Mouse (Mus musculus): Measurements from ENCODE around the gene Zbp1. TPM values are rescaled to one million over a fixed set of nuclear protein-coding genes. Genes with fewer than 3 reads are reported as not detected.

Zbp1 gene
- total RNA-seq, 2 experiments from 2014 or later: not detected

- intact Hi-C loops (cut with DNase I): loop anchor here (10.0 kb wide), 1 partner anchor 121 kb away; no protein-coding TSS in a partner anchor
- no peak for DNase-seq (ENCODE audit: low spot score in 2 of 2)
These were observed 4.8 kb upstream of the Zbp1 start for GRCm38 (mm10) chr2:173223496-173223895.

- intact Hi-C loops (cut with DNase I): loop anchor here (10.0 kb wide), 1 partner anchor 124 kb away; no protein-coding TSS in a partner anchor
- peak in 1 of 2 experiments; percentile 1 for DNase-seq (ENCODE audit: low spot score in 2 of 2)
These were observed 2.0 kb upstream of the Zbp1 start for GRCm38 (mm10) chr2:173220754-173221153.

GRCm38 (mm10) chr2:173219256-173219954 lies 682 bp upstream of the Zbp1 start:
- peak in 1 of 2 experiments; percentile 27 for DNase-seq (ENCODE audit: low spot score in 2 of 2)
- intact Hi-C loops (cut with DNase I): no loop called here

- intact Hi-C loops (cut with DNase I): no loop called here
- no peak for DNase-seq (ENCODE audit: low spot score in 2 of 2)
These were observed 912 bp downstream of the Zbp1 start for GRCm38 (mm10) chr2:173217763-173218258.

- DNase-seq (ENCODE audit: low spot score in 2 of 2): no peak
- intact Hi-C loops (cut with DNase I): no loop called here
These were observed 1.5 kb downstream of the Zbp1 start for GRCm38 (mm10) chr2:173217246-173217645.

GRCm38 (mm10) chr2:173216840-173217239 lies 1.9 kb downstream of the Zbp1 start:
- intact Hi-C loops (cut with DNase I): no loop called here
- no peak for DNase-seq (ENCODE audit: low spot score in 2 of 2)

GRCm38 (mm10) chr2:173212227-173212626 lies 6.5 kb downstream of the Zbp1 start:
- DNase-seq (ENCODE audit: low spot score in 2 of 2): no peak
- intact Hi-C loops (cut with DNase I): no loop called here

- DNase-seq (ENCODE audit: low spot score in 2 of 2): no peak
- intact Hi-C loops (cut with DNase I): no loop called here
These were observed 9.5 kb downstream of the Zbp1 start for GRCm38 (mm10) chr2:173209091-173209815.

- DNase-seq (ENCODE audit: low spot score in 2 of 2): no peak
- intact Hi-C loops (cut with DNase I): no loop called here
These were observed 11.7 kb downstream of the Zbp1 start for GRCm38 (mm10) chr2:173207051-173207450.

GRCm38 (mm10) chr2:173205563-173206099 lies 13.1 kb downstream of the Zbp1 start:
- DNase-seq (ENCODE audit: low spot score in 2 of 2): no peak

GRCm38 (mm10) chr2:173204671-173205070 lies 14.1 kb downstream of the Zbp1 start:
- intact Hi-C loops (cut with DNase I): no loop called here

More at GRCm38 (mm10) chr2:173205563-173206099, 13.1 kb downstream of the Zbp1 start:
- intact Hi-C loops (cut with DNase I): no loop called here

GRCm38 (mm10) chr2:173203726-173204125 lies 15.0 kb downstream of the Zbp1 start:
- no peak for DNase-seq (ENCODE audit: low spot score in 2 of 2)
- intact Hi-C loops (cut with DNase I): no loop called here

More at GRCm38 (mm10) chr2:173204671-173205070, 14.1 kb downstream of the Zbp1 start:
- no peak for DNase-seq (ENCODE audit: low spot score in 2 of 2)

GRCm38 (mm10) chr2:173202924-173203689 lies 15.6 kb downstream of the Zbp1 start:
- DNase-seq (ENCODE audit: low spot score in 2 of 2): no peak
- intact Hi-C loops (cut with DNase I): no loop called here

GRCm38 (mm10) chr2:173194796-173195195 lies 23.9 kb downstream of the Zbp1 start:
- DNase-seq (ENCODE audit: low spot score in 2 of 2): peak in 1 of 2 experiments; percentile 0

GRCm38 (mm10) chr2:173187182-173187855 lies 31.4 kb downstream of the Zbp1 start:
- intact Hi-C loops (cut with DNase I): loop anchor here (10.0 kb wide), 2 partner anchors 1107 to 1717 kb away; no protein-coding TSS in a partner anchor

More at GRCm38 (mm10) chr2:173194796-173195195, 23.9 kb downstream of the Zbp1 start:
- intact Hi-C loops (cut with DNase I): no loop called here

GRCm38 (mm10) chr2:173186047-173186943 lies 32.4 kb downstream of the Zbp1 start:
- DNase-seq (ENCODE audit: low spot score in 2 of 2): peak; percentile 86 to 92
- intact Hi-C loops (cut with DNase I): loop anchor here (1.0 to 10.0 kb wide), 3 partner anchors 376 to 1719 kb away; no protein-coding TSS in a partner anchor

More at GRCm38 (mm10) chr2:173187182-173187855, 31.4 kb downstream of the Zbp1 start:
- DNase-seq (ENCODE audit: low spot score in 2 of 2): peak in 1 of 2 experiments; percentile 2

- intact Hi-C loops (cut with DNase I): loop anchor here (10.0 kb wide), 2 partner anchors 1110 to 1720 kb away; no protein-coding TSS in a partner anchor
- DNase-seq (ENCODE audit: low spot score in 2 of 2): peak in 1 of 2 experiments; percentile 1
These were observed 33.4 kb downstream of the Zbp1 start for GRCm38 (mm10) chr2:173185282-173185681.

All from left cerebral cortex, postnatal 14 days (tissue).